Mouse (Mus musculus): Measurements from ENCODE around the gene Hnrnpf. TPM values are rescaled to one million over a fixed set of nuclear protein-coding genes. Genes with fewer than 3 reads are reported as not detected.

The Hnrnpf gene
- total RNA-seq, 2 experiments from 2014 or later, result 691 to 1,315 TPM

- peak; percentile 8; the same call in 1 of the 2 replicates for ATAC-seq (replicated peaks; ENCODE audit: poor library complexity, severe bottlenecking)
Measured at GRCm38 (mm10) chr6:117890257-117890656, 9.9 kb upstream of the Hnrnpf start.

DNA sequence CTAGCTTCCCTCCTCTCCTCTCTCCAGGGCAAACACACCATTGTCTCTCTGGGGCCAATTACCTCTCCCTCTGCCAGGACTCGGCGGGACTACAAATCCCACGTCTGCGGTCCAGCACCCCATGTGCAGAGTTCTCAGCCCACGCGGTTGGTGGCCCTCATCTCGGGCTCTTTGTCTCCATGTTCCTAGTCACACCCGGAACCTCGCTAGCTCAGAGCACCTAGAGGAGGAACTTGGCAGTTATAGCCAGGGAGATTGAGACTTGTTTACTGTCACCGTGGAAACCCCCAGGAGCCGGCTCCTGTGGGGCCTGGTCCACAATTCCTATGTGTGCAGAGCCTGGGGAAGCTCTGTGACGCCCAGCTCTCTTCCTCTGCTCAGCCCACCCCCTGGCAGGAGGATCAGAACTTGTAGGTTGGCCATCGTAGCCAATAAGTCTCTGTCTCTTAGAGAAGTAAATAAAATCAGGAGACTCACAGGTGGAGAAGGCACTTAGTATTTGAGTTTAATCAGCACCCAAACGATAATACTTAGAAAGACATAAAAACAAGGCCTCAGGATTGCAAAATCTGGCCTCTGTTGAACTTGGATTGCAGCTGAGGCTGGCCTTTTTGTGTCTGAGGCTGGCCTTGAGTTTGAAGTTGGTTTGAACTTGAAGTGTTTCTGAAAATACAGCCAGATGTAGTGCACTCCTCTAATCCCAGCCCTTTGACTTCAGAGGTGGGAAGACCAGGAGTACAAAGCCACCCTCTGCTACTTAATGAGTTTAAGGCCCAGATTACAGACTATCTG is 8.6 kb upstream of the Hnrnpf start:
- peak; percentile 86 for ATAC-seq (replicated peaks; ENCODE audit: poor library complexity, severe bottlenecking)

DNA sequence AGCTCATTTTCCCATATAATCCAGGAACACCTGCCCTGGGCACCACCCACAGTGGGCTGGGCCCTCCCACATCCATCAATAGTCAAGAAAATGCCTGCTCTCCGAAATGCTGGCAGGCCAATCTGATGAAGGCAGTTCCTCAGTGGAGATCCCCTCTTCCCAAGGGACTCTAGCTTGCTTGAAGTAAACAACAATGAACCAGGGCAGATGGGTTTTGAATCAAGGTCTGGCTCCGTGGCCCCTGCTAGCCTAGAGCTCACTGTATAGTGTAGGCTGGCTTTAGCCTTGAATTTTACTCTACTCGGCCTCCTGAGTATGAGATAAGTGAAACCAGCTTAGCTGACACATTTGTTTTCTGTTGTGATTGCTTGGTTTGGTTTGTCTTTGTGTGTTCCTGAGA is 7.7 kb upstream of the Hnrnpf start:
- ATAC-seq (replicated peaks; ENCODE audit: poor library complexity, severe bottlenecking), result no peak

- ATAC-seq (replicated peaks; ENCODE audit: poor library complexity, severe bottlenecking), result peak; percentile 68
Measured at GRCm38 (mm10) chr6:117893435-117893834, 6.7 kb upstream of the Hnrnpf start.

DNA sequence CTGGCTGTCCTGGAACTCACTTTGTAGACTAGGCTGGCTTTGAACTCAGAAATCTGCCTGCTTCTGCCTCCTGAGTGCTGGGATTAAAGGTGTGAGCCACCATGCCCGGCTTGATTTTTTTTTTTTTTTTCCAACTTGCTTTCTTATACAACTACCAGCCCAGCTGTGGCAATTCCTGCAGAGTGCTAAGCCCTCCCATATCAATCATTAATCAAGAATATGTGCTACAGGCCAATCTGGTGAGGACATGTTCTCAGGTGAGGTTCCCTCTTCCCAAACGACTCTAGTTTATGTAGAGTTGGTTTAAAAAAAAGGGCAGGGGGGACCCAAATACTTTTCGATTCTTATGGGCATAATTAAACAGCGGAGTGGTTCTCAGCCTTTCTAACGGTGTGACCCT is 2.3 kb upstream of the Hnrnpf start:
- no peak for ATAC-seq (replicated peaks; ENCODE audit: poor library complexity, severe bottlenecking)

- ATAC-seq (replicated peaks; ENCODE audit: poor library complexity, severe bottlenecking), result no peak
Measured at GRCm38 (mm10) chr6:117901510-117902402, 1.6 kb downstream of the Hnrnpf start.

- no peak for ATAC-seq (replicated peaks; ENCODE audit: poor library complexity, severe bottlenecking)
Measured at GRCm38 (mm10) chr6:117902556-117902955, 2.4 kb downstream of the Hnrnpf start.

- no peak for ATAC-seq (replicated peaks; ENCODE audit: poor library complexity, severe bottlenecking)
Measured at GRCm38 (mm10) chr6:117903836-117904235, 3.7 kb downstream of the Hnrnpf start.

- ATAC-seq (replicated peaks; ENCODE audit: poor library complexity, severe bottlenecking), result no peak
Measured at GRCm38 (mm10) chr6:117905260-117905930, 5.3 kb downstream of the Hnrnpf start.

- ATAC-seq (replicated peaks; ENCODE audit: poor library complexity, severe bottlenecking), result no peak
Measured at GRCm38 (mm10) chr6:117906015-117906531, 5.9 kb downstream of the Hnrnpf start.

DNA sequence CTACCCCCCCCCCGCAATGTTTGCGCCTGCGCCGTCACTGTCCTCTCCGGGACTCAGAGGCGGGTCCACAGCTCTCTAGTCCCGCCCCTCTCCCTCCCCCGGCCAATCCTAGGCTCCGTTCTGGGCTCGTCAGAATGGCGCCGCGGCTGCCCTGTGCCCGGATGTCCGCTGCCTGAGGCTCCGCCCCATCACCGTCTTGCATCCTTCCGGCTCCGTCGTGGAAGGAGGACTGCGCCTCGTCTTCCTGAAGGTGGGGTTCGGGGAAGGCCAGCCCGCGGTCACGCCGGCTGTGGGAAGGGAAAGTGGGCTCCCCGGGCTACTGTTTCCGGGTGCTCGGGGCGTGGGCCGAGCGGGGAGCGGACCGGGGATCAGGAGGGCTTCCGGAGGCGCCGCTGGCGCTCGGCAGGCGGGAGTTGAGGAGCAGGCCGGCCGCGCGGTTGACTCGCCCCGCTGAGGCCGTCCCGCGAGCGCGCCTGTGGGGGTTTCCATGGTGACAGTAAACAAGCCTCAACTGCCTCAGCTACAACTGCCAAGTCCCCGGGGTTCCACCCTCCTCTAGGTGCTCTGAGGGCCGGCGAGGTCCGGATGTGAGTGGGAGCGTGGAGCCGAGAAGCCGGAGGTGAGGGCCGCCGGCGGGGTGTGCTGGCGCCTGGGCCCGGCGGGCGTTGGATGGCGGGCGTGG is 6.6 kb downstream of the Hnrnpf start:
- peak; percentile 81 for ATAC-seq (replicated peaks; ENCODE audit: poor library complexity, severe bottlenecking)

DNA sequence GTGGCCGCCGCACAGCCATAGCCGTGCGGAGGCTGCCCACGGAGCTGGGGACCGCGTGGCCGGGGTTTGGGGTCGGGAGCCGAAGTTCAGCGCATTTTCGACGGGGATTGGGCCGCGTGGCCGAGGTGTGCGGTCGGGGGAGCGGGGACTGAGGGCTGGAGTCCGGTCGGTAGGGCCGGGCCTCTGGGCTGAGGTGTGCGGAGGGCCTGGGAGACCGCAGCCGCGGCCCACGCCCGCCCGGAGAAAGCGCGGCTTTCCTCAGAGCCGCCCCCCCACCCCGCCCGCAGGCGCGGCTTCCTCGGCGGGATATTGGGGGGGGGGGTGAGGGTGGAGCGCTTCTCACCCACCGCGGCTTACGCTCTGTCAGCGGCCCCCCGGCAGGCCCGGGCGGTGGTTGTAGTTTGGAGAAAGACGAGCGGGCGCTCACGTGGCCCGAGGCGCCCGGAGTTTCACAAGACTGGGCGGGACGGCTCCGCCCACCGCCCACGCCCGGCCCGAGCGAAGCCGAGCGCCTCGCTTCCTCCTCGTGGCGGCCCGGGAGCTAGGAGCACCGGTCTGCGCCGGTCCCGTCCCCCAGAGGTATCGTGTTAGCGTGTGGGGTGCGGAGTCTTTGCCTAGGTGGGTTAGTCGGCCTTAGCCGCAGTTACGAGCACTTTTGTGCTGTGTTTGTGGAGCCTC is 7.3 kb downstream of the Hnrnpf start:
- ATAC-seq (replicated peaks; ENCODE audit: poor library complexity, severe bottlenecking), result peak; percentile 68

- no peak for ATAC-seq (replicated peaks; ENCODE audit: poor library complexity, severe bottlenecking)
Measured at GRCm38 (mm10) chr6:117907979-117908355, 7.8 kb downstream of the Hnrnpf start.

- no peak for ATAC-seq (replicated peaks; ENCODE audit: poor library complexity, severe bottlenecking)
Measured at GRCm38 (mm10) chr6:117908424-117908900, 8.3 kb downstream of the Hnrnpf start.

- ATAC-seq (replicated peaks; ENCODE audit: poor library complexity, severe bottlenecking), result no peak
Measured at GRCm38 (mm10) chr6:117910120-117910661, 10.1 kb downstream of the Hnrnpf start.

GRCm38 (mm10) chr6:117914541-117914940 is 14.4 kb downstream of the Hnrnpf start:
- no peak for ATAC-seq (replicated peaks; ENCODE audit: poor library complexity, severe bottlenecking)

- ATAC-seq (replicated peaks; ENCODE audit: poor library complexity, severe bottlenecking), result no peak
Measured at GRCm38 (mm10) chr6:117916205-117916736, 16.1 kb downstream of the Hnrnpf start.

DNA sequence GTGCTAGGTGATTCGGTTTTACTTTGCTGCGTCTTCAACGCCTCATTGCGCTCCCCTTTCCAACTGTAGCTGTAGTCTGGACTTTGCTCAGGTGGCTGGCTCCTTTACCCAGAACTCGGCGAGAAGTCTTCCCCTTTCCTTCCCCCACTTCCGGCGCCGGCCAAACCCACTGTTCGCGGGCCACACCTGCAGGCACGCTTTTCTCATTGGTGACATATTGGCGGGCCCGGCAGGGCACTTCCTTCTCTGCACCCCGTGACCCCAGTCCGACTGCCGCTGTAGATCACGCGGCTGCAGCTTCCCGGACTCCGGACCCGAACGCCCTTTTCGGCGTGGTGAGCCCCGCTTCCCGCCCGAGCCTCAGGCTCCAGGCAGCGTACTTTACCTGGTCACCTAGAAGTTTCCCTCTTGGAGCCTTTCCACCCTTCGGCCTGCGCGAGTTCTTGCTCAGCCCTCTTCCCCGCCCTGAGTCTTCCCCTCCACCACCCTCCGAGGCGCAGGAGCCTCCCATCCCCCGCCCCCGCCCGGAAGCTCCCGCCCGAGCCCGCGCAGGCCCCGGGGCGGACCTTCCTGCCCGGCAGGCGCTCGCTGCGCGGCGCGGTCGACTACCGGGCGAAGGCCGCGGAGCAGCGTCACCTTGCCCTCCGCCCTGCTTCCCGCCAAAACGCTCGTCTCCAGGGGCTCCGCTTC is 16.8 kb downstream of the Hnrnpf start:
- peak; percentile 82 for ATAC-seq (replicated peaks; ENCODE audit: poor library complexity, severe bottlenecking)
